Mouse (Mus musculus): ENCODE measurements around the gene Il21r. TPM values are rescaled to one million over a fixed set of nuclear protein-coding genes. Genes with fewer than 3 reads are reported as not detected.

The Il21r gene
- polyA plus RNA-seq, 2 experiments = 0.48 to 1.2 TPM

DNA sequence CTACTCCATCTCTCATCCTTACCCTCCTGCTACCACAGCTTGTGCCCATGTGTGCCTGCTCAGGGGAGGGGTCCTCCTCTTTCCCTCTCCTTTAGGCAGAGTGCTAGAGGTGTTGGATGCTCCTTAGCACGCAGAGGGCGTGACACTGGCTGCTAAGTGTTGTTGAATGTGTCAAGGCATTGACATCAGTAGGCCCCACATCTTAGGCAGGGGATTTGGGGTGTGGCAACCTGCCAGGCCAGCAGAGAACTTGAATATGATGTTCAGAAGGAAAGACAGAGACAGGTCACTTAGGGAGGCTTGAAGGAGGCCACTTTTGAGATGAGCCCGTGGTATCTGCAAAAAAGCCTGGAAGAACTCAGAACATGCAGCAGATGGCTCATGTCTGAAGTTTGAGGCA lies 25.1 kb upstream of the Il21r start:
- TF ChIP-seq CTCF (IDR thresholded peaks at IDR 0.05; ENCODE audit: low read depth) (no peak), EP300 (IDR thresholded peaks at IDR 0.05; ENCODE audit: low read depth) (no peak)
- Histone ChIP-seq H3K9me3 (ENCODE audit: control insufficient read depth, low read length) (no peaks in the 10 kb centered on the region), H3K4me3 (ENCODE audit: insufficient read depth in 1 of 2, low read depth in 2 of 2, low read length in 2 of 2) (no peak overlapping the region), H3K4me2 (ENCODE audit: low read depth) (no peak overlapping the region), H3K4me1 (replicated peaks; ENCODE audit: control insufficient read depth in 2 of 2, insufficient read depth in 2 of 2, low read length in 1 of 2) (peaks cover 4% of the 10 kb centered on the region in 2 experiments; a peak in 3 of 4 replicates), H3K27ac (no peak overlapping the region), H3K36me3 (replicated peaks; ENCODE audit: control insufficient read depth, insufficient read depth, low read depth) (no peaks in the 10 kb centered on the region), H3K27me3 (ENCODE audit: control insufficient read depth, insufficient read depth, low read length) (peaks cover 3% of the 10 kb centered on the region), H3K9ac (replicated peaks) (no peak overlapping the region)
- DNase-seq (ENCODE audit: low read depth in 3 of 3, low spot score in 3 of 3) (no peak), ATAC-seq (ENCODE audit: insufficient read depth) (no peak)
- 67% methylated on average over 3 of the region's 3 CpGs for WGBS (ENCODE audit: insufficient replicate concordance)

DNA sequence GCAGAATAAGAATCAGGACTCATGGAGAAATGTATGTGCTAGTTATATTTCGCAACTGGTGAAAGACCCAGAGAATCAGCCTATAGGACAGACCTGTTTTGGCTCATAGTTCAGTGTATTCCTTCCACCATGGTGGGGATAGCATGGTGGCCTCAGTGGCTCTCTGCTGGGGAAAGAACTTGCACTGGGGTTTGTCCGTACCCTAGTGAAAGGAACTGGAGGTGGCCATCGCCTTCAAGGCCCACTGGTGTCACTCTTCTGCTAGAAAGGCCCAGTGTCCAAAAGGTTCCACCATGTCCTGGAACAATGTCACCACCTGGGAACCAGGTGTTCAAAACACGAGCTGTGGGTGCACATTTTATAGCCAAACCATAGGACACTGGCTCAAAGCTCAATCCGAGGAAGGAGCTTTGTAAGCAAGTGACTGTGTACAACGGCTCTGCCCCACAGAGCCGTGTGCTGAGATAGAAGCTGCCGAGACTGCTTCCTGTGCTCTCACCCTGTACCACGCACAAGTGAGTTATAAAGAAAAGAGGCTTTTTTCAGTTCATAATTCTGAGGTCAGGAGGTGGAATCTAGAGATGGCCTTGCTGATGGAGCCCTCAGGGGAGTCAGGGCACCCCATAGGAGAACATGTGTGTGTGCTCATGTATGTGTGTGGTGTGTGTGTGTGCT lies 23.5 kb upstream of the Il21r start:
- no peak overlapping the region for H3K4me3 ChIP-seq (ENCODE audit: insufficient read depth in 1 of 2, low read depth in 2 of 2, low read length in 2 of 2)
- ATAC-seq (ENCODE audit: insufficient read depth) = no peak

DNA sequence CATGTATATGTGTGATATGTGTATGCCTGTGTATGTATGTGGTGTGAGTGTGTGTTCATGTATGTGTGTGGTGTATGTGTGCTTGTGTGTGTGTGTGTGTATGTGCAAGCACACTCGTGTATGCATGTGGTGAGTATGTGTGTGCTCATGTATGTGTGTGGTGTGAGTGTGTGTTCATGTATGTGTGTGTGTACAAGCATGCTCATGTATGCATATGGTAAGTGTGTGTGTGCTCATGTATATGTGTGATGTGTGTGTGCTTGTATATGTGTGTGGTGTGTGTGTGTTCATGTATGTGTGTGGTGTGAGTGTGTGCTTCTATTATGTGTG lies 23.0 kb upstream of the Il21r start:
- no peaks in the 10 kb centered on the region for H3K9me3 ChIP-seq (ENCODE audit: control insufficient read depth, low read length)
- DNase-seq (ENCODE audit: low read depth in 3 of 3, low spot score in 3 of 3) (no peak), ATAC-seq (ENCODE audit: insufficient read depth) (no peak)
- WGBS (ENCODE audit: insufficient replicate concordance) = 81% methylated on average over 1 of the region's 1 CpGs
- no peaks in the 10 kb centered on the region for H3K36me3 ChIP-seq (replicated peaks; ENCODE audit: control insufficient read depth, insufficient read depth, low read depth)
- H3K4me1 ChIP-seq (replicated peaks; ENCODE audit: control insufficient read depth in 2 of 2, insufficient read depth in 2 of 2, low read length in 1 of 2) = peaks cover 4% of the 10 kb centered on the region in 2 experiments; a peak in 3 of 4 replicates
- H3K4me3 ChIP-seq (ENCODE audit: insufficient read depth in 1 of 2, low read depth in 2 of 2, low read length in 2 of 2) = no peak overlapping the region
- peaks cover 3% of the 10 kb centered on the region for H3K27me3 ChIP-seq (ENCODE audit: control insufficient read depth, insufficient read depth, low read length)
- no peak overlapping the region for H3K27ac ChIP-seq
- no peak overlapping the region for H3K4me2 ChIP-seq (ENCODE audit: low read depth)
- TF ChIP-seq EP300 (IDR thresholded peaks at IDR 0.05; ENCODE audit: low read depth) = no peak
- TF ChIP-seq CTCF (IDR thresholded peaks at IDR 0.05; ENCODE audit: low read depth) = no peak
- no peak overlapping the region for H3K9ac ChIP-seq (replicated peaks)

More for the DNA sequence above, 23.5 kb upstream of the Il21r start:
- Histone ChIP-seq H3K36me3 (replicated peaks; ENCODE audit: control insufficient read depth, insufficient read depth, low read depth) (no peaks in the 10 kb centered on the region), H3K4me1 (replicated peaks; ENCODE audit: control insufficient read depth in 2 of 2, insufficient read depth in 2 of 2, low read length in 1 of 2) (peaks cover 4% of the 10 kb centered on the region in 2 experiments; a peak in 3 of 4 replicates), H3K27me3 (ENCODE audit: control insufficient read depth, insufficient read depth, low read length) (peaks cover 3% of the 10 kb centered on the region), H3K9me3 (ENCODE audit: control insufficient read depth, low read length) (no peaks in the 10 kb centered on the region), H3K27ac (no peak overlapping the region), H3K9ac (replicated peaks) (no peak overlapping the region), H3K4me2 (ENCODE audit: low read depth) (no peak overlapping the region)
- no peak for DNase-seq (ENCODE audit: low read depth in 3 of 3, low spot score in 3 of 3)
- 50% methylated on average over 9 of the region's 9 CpGs for WGBS (ENCODE audit: insufficient replicate concordance)
- TF ChIP-seq CTCF (IDR thresholded peaks at IDR 0.05; ENCODE audit: low read depth) (no peak), EP300 (IDR thresholded peaks at IDR 0.05; ENCODE audit: low read depth) (no peak)

DNA sequence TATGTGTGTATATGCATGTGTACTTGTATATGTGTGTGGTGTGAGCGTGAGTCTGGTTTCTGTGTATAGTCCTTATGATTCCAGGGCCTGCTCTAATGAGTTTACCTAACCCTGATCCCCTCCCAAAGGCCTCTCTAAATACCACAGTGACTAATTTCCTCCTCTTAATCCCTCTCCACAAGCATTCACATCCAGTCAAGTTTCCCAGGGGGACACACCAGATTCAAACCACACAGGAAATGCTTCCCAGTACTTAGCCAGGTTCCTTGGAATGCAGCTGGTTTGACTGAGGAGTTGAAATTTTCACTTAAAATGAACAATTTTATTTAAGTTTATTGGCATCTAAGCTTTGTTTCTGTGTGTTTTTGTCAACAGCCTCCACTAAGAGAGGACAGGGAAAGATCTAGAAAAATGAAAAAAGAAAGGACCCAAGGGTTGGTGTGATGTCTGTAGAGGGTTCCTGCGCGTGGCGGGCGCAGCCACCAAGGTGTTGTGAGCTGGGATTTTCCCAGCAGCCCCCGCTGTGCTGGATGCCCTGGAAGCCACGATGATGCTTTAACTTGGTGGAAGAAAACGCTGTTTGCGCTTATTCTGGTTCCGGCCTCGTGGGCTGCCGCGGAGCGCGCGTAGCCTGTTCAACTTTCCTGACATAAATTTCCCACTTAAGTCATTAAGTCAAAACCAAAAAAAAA lies 22.5 kb upstream of the Il21r start:
- ATAC-seq (ENCODE audit: insufficient read depth) (no peak), DNase-seq (ENCODE audit: low read depth in 3 of 3, low spot score in 3 of 3) (no peak)
- Histone ChIP-seq H3K4me2 (ENCODE audit: low read depth) (peak overlapping the region; percentile 73), H3K9me3 (ENCODE audit: control insufficient read depth, low read length) (no peaks in the 10 kb centered on the region), H3K27me3 (ENCODE audit: control insufficient read depth, insufficient read depth, low read length) (peaks cover 3% of the 10 kb centered on the region), H3K27ac (no peak overlapping the region), H3K36me3 (replicated peaks; ENCODE audit: control insufficient read depth, insufficient read depth, low read depth) (no peaks in the 10 kb centered on the region), H3K4me1 (replicated peaks; ENCODE audit: control insufficient read depth in 2 of 2, insufficient read depth in 2 of 2, low read length in 1 of 2) (peaks cover 4% of the 10 kb centered on the region in 2 experiments; a peak in 3 of 4 replicates), H3K9ac (replicated peaks) (peak overlapping the region; percentile 24), H3K4me3 (ENCODE audit: insufficient read depth in 1 of 2, low read depth in 2 of 2, low read length in 2 of 2) (peak overlapping the region; percentile 41 to 46; a peak in 3 of 4 replicates)
- TF ChIP-seq CTCF (IDR thresholded peaks at IDR 0.05; ENCODE audit: low read depth) = no peak
- TF ChIP-seq EP300 (IDR thresholded peaks at IDR 0.05; ENCODE audit: low read depth) = no peak
- 12% methylated on average over 16 of the region's 16 CpGs for WGBS (ENCODE audit: insufficient replicate concordance)

DNA sequence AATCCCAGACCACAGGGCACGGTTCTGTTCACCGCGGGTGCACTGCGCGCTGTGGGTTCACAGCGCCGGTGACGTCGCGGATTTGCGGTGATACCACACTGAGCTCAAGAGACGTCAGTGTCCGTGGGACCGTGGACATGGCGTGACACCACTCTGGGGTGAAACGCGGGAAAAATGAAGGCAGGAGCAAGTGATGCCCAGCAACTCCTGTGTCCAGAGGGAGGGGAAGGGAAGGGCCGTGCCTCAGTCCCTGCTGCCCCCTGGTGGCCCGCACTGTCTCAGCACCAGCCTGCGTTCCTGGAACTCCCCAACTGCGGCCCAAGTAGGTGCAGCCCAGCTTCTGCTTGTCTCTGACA lies 21.9 kb upstream of the Il21r start:
- H3K4me2 ChIP-seq (ENCODE audit: low read depth) = peak overlapping the region; percentile 73
- H3K27me3 ChIP-seq (ENCODE audit: control insufficient read depth, insufficient read depth, low read length) = peaks cover 3% of the 10 kb centered on the region
- peak overlapping the region; percentile 41 to 46 for H3K4me3 ChIP-seq (ENCODE audit: insufficient read depth in 1 of 2, low read depth in 2 of 2, low read length in 2 of 2)
- no peaks in the 10 kb centered on the region for H3K36me3 ChIP-seq (replicated peaks; ENCODE audit: control insufficient read depth, insufficient read depth, low read depth)
- TF ChIP-seq EP300 (IDR thresholded peaks at IDR 0.05; ENCODE audit: low read depth) (no peak), CTCF (IDR thresholded peaks at IDR 0.05; ENCODE audit: low read depth) (peak; percentile 99)
- peak overlapping the region; percentile 24 for H3K9ac ChIP-seq (replicated peaks)
- H3K27ac ChIP-seq = no peak overlapping the region
- H3K4me1 ChIP-seq (replicated peaks; ENCODE audit: control insufficient read depth in 2 of 2, insufficient read depth in 2 of 2, low read length in 1 of 2) = peaks cover 2 to 4% of the 10 kb centered on the region in 2 experiments; a peak in 2 of 4 replicates
- ATAC-seq (ENCODE audit: insufficient read depth) (peak; percentile 76), DNase-seq (ENCODE audit: low read depth in 3 of 3, low spot score in 3 of 3) (peak; percentile 41 to 50 (median 45))
- no peaks in the 10 kb centered on the region for H3K9me3 ChIP-seq (ENCODE audit: control insufficient read depth, low read length)
- 2% methylated on average over 21 of the region's 21 CpGs for WGBS (ENCODE audit: insufficient replicate concordance)
